Mouse (Mus musculus) thymus, postnatal 14 days (tissue): ENCODE results near the gene Vtcn1.
"Not testable (repeated sequence)": the region's sequence is repeated elsewhere in the genome, so short reads cannot be mapped to it uniquely, and the experiment has no call there.

Experiments used
- DNase-seq: peaks from one replicate; pipeline ENCODE4 v3.0.0; 2021

Vtcn1 gene

GRCm38 (mm10) chr3:100825225-100825965, at the start of gene Vtcn1:
Vtcn1 (plus strand) TSS chr3:100825459.
- no peak for DNase-seq

DNA sequence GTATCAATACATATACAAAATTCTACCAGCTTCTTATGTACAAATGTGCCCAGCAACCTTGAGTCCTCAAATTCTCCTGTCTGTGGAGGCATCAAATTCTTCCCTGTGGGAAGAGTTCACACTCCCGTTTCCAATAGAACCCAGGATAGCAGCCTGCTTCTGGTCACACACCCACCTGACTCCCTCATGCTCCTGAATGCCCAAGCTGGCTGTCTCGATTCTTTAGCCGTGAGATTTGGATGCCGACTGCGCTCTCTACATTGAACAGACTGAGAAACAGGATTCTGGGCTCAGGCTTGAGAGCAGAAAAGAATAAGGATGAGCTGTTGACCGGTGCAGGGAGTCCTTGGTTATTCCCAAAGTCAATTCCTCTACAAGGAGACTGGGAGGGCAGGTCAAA, 48.3 kb upstream of the Vtcn1 start:
- DNase-seq, result no peak

GRCm38 (mm10) chr3:100777568-100777967, 47.7 kb upstream of the Vtcn1 start:
- no peak for DNase-seq

GRCm38 (mm10) chr3:100786076-100786475, 39.2 kb upstream of the Vtcn1 start:
- DNase-seq, result no peak

DNA sequence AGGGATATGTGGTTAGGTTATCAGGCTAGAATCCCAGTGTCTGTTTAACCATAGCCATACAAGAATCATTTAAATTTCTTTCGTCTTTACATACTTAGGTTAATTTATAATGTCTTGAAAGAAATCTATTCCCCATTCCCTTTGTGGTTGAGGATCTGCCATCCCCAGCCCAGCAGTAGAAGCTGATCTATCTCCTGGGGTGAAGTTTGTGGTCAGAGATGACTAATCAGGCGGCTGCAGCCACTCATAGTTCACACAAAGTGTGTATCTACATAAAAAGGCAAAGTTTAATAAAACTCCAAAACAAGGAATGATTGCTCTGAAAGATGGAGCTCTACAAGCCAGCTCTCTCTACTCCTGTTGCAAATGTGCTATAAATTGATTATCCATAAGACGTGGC, 33.6 kb upstream of the Vtcn1 start:
- no peak for DNase-seq

- no peak for DNase-seq
These were observed 31.9 kb upstream of the Vtcn1 start for GRCm38 (mm10) chr3:100793345-100793744.

- peak; percentile 44 for DNase-seq
These were observed 28.7 kb upstream of the Vtcn1 start for GRCm38 (mm10) chr3:100796571-100796970.

- peak; percentile 47 for DNase-seq
These were observed 27.8 kb upstream of the Vtcn1 start for GRCm38 (mm10) chr3:100797166-100798145.

GRCm38 (mm10) chr3:100798872-100799422, 26.3 kb upstream of the Vtcn1 start:
- DNase-seq, result no peak

DNA sequence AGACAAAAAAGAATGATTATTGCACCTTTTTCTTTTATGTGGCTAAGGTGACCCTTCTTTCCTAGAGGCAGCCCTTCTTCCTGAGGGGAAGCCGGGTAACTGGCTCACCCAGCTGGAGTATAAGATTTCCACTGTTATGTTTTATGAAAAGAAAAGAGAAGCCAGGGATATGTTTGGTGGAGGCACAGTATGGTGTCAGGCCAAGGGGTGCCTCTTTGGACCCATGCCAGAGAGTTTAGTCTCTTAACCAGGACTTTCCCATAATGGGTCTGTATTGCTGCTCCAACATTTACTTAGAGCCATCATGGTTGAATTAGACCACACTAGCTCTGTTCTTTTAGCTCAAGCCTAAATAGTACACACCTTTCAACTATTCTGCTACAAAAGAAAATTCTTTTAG, 20.3 kb upstream of the Vtcn1 start:
- DNase-seq, result no peak

GRCm38 (mm10) chr3:100805925-100806324, 19.3 kb upstream of the Vtcn1 start:
- DNase-seq, result no peak

GRCm38 (mm10) chr3:100810461-100810860, 14.8 kb upstream of the Vtcn1 start:
- DNase-seq, result no peak

DNA sequence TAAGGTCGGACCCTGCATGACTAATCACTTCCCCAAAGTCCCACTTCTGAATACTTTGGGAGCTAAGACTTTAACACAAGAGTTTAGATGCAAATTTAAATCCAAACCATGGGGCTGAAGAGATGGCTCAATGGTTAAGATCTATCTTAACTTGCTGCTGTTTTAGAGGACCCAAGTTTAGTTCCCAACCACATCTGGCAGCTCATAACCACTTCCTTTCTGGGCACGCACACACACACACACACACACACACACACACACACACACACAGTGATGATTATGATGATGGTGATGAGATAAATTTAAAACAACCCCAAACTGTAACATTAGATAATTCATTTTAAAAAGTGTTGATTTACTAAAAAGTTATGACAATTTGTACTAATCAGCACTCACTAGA, 13.4 kb upstream of the Vtcn1 start:
- peak; percentile 32 for DNase-seq

DNA sequence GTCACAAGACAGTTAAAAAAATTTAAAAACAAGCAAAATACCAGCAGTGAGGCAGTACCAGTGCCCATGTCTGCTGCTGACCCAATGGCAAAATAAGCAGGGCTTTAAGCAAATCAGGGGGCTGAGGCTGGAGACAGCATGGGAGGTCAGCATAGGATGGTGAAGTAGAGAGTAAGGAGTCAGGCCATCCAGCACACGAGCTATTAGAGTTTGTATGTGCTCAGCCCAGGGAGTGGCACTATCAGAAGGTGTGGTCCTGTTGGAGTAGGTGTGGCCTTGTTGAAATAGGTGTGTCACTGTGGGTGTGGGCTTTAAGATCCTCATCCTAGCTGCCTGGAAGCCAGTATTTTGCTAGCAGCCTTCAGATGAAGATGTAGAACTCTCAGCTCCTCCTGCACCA, 9.8 kb upstream of the Vtcn1 start:
- not testable (repeated sequence) for DNase-seq

- peak; percentile 31 for DNase-seq
These were observed 6.5 kb upstream of the Vtcn1 start for GRCm38 (mm10) chr3:100818709-100819108.

GRCm38 (mm10) chr3:100819571-100819970, 5.7 kb upstream of the Vtcn1 start:
- peak; percentile 26 for DNase-seq

GRCm38 (mm10) chr3:100820852-100821251, 4.4 kb upstream of the Vtcn1 start:
- DNase-seq, result no peak

DNA sequence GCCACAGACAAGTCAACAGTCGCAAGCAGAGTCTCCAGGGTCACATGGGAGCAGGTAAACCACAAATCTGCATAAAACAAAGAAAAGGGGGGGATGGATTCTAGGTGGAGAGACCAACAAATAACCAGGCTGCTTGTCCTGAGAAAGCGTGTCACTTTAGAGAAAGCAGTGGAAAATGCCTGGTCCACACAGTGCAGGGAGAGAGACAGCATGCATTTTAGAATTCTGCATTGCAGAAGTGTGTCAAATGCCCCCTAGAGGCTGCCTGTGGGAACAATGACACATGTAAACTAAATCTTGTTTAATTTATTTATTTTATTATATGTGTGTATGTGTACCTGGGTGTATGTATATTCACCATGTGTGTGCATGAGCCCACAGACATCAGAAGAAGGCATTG, 4.0 kb upstream of the Vtcn1 start:
- DNase-seq, result peak; percentile 44

GRCm38 (mm10) chr3:100843784-100844183, 18.5 kb downstream of the Vtcn1 start:
- no peak for DNase-seq

- DNase-seq, result no peak
These were observed 19.1 kb downstream of the Vtcn1 start for GRCm38 (mm10) chr3:100844366-100844765.

DNA sequence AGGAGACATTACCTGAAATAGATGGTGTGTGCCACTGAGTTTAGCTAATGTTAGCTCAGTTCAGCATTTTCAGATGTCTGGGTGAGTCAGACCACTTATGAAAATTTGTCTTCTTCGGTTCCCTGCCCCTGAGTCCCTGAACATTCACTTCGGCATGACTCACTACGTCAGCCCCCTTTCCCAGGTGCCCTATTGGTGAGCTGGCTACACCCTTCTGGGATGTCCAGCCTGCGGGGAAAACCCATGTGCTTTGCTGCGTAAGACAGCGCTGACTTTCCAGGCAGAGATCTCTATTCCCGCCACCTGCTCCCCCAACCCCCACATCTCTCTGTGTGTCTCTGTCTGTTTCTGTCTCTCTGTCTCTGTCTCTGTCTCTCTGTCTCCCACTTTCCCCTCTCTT, 23.1 kb downstream of the Vtcn1 start:
- DNase-seq, result no peak

DNA sequence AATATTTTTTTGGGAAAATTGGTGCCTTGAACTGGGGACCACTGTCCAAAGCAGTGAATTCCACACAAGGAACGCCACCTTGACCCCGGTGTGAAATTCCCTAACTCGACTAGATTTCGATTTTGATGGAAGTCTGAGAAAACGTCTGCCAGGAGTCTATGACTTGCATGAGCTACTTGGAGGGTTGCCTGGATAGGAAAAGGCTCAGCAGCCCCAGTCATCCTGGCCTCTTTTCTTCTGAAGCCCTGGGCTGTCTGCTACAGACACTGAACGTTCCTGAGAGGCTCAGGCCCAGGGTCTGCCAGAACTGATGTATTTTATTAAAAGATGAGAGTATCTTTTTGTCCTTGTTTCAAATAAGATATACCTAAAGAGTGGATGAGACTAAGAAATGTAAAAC, 25.2 kb downstream of the Vtcn1 start:
- DNase-seq, result no peak

- DNase-seq, result no peak
These were observed 31.0 kb downstream of the Vtcn1 start for GRCm38 (mm10) chr3:100856050-100856815.
